Mouse (Mus musculus) myocyte (in vitro differentiated cells): Measurements from ENCODE around the gene Sh3kbp1.

Experiments used
- E2F4 ChIP-seq: IDR thresholded peaks from one replicate; pipeline ENCODE4 v1.6.1; 2011; ENCODE audit warnings: mild to moderate bottlenecking, control low read depth, moderate library complexity; ENCODE audit not compliant: insufficient read depth
- MAX ChIP-seq: IDR thresholded peaks from one replicate; pipeline ENCODE4 v1.6.1; 2011; ENCODE audit warnings: low read depth, mild to moderate bottlenecking, control low read depth
- POLR2A ChIP-seq: IDR thresholded peaks from one replicate; pipeline ENCODE4 v1.6.1; 2011; ENCODE audit warnings: low read depth, mild to moderate bottlenecking, control low read depth, moderate library complexity; ENCODE audit not compliant: insufficient read length
- POLR2AphosphoS2 ChIP-seq: IDR thresholded peaks from one replicate; pipeline ENCODE4 v1.6.1; 2011; ENCODE audit warnings: low read depth, control low read depth; ENCODE audit not compliant: insufficient read length
- TCF12 ChIP-seq: IDR thresholded peaks from one replicate; pipeline ENCODE4 v1.6.1; 2011; ENCODE audit warnings: mild to moderate bottlenecking, control low read depth; ENCODE audit not compliant: poor library complexity, insufficient read depth, severe bottlenecking
- USF1 ChIP-seq: IDR thresholded peaks from one replicate; pipeline ENCODE4 v1.6.1; 2011; ENCODE audit warnings: low read depth, mild to moderate bottlenecking, control low read depth, moderate library complexity

DNA sequence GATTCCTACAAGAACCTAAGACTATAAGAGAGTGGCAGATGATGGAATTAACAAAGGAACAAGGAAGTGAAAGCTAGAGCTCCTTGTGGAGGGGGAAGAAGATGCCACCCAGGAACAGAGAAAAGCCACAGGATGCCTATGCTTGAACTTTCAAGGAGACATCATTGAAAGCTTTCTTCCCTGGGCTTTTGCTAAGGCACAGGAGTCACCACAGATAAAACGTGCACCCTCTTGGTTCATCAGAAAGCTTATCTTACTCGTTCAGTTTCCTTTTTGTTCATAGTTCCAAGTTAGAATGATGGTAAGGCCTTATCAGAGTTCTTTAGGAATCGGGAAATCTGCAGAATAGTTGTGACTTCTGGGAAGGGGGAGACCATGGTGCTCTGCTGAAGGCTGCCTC lies 183.4 kb downstream of the Sh3kbp1 start:
- TF ChIP-seq POLR2AphosphoS2 (no peak), POLR2A (no peak), MAX (no peak), TCF12 (no peak), USF1 (no peak), E2F4 (no peak)
